Mouse (Mus musculus) thymus, adult 2 months (tissue): ENCODE measurements around the gene Cyp2w1. TPM values are rescaled to one million over a fixed set of nuclear protein-coding genes. Genes with fewer than 3 reads are reported as not detected.
"Not testable (repeated sequence)": the region's sequence is repeated elsewhere in the genome, so short reads cannot be mapped to it uniquely, and the experiment has no call there.

ENCODE experiments used
- DNase-seq: peaks from one replicate; pipeline ENCODE4 v3.0.0; 2021
- H3K27ac ChIP-seq: fragments of 200-500 bp; 2 replicates; pipeline ENCODE4 v1.5.1; 2012; ENCODE audit warnings: low read length, control low read depth; ENCODE audit not compliant: control insufficient read depth, insufficient read depth
- H3K27me3 ChIP-seq: fragments of 200-500 bp; 2 replicates; pipeline ENCODE4 v1.6.1; 2012; ENCODE audit warnings: mild to moderate bottlenecking, low read length, moderate library complexity, mixed read lengths; ENCODE audit not compliant: control insufficient read depth, insufficient read depth
- H3K36me3 ChIP-seq: fragments of 200-500 bp; 2 replicates; pipeline ENCODE4 v1.6.1; 2012; ENCODE audit warnings: mild to moderate bottlenecking, low read length, moderate library complexity; ENCODE audit not compliant: control insufficient read depth, insufficient read depth
- H3K4me1 ChIP-seq: fragments of 200-500 bp; replicated peaks from 2 replicates; pipeline ENCODE4 v1.6.1; 2012; ENCODE audit warnings: low read length; ENCODE audit not compliant: control insufficient read depth, insufficient read depth
- H3K4me3 ChIP-seq: fragments of 200-500 bp; 2 replicates; pipeline ENCODE4 v1.5.1; 2012; ENCODE audit warnings: mild to moderate bottlenecking, low read length, control low read depth, moderate library complexity; ENCODE audit not compliant: control insufficient read depth, insufficient read depth
- CTCF ChIP-seq: fragments of 200-500 bp; IDR thresholded peaks from 2 replicates; pipeline ENCODE4 v1.5.1; 2012; ENCODE audit warnings: mild to moderate bottlenecking, control low read depth, low read length, moderate library complexity, borderline replicate concordance; ENCODE audit not compliant: control insufficient read depth, poor library complexity, insufficient read depth; ENCODE audit errors: extremely low read depth
- POLR2A ChIP-seq: fragments of 200-500 bp; IDR thresholded peaks from 2 replicates; pipeline ENCODE4 v1.6.1; 2012; ENCODE audit warnings: mild to moderate bottlenecking, low read length, control low read depth, moderate library complexity; ENCODE audit not compliant: control insufficient read depth, poor library complexity, insufficient read depth; ENCODE audit errors: extremely low read depth
- WGBS: fragments of 180-500 bp; shearing (Covaris S2); methylation state at CpG from one replicate; pipeline ENCODE4 v1.1.7; 2018; 5-methylcytosine and 5-hydroxymethylcytosine counted together
- polyA plus RNA-seq: library from polyadenylated mRNA; depleted of rRNA; stranded (reverse); fragments of >200 nt; gene quantifications from 2 replicates; pipeline ENCODE4 v1.2.3, GENCODE M21; 2012

The Cyp2w1 gene
- polyA plus RNA-seq, 1 experiment: 0.20 TPM

DNA sequence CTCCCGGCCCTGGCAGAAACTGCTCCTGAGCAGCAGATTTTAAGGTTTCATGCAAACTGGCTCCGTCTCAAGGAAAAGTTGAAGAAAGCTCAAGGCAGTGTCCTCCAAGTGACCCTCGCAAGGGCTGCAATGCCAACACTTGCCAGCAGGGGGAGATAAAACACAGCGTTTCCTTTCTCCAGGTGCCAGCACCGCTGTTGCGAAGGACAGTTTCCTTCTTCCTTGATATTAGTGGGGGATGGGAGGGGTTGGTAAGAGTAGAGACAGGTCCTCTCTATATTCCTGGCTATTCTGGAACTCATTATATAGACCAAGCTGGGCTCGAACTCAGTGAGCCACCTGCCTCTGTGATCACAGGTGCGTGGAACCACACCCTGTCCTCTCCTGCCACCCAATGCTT is 20.7 kb upstream of the Cyp2w1 start:
- Histone ChIP-seq H3K27me3 (no peaks in the 10 kb centered on the region), H3K27ac (no peak overlapping the region), H3K4me3 (no peak overlapping the region), H3K36me3 (no peaks in the 10 kb centered on the region; the same call in 1 of the 2 replicates), H3K4me1 (no peaks in the 10 kb centered on the region)
- 24% methylated on average over 8 of the region's 8 CpGs for WGBS
- TF ChIP-seq POLR2A (no peak), CTCF (peak; percentile 88)
- DNase-seq: peak; percentile 73

GRCm38 (mm10) chr5:139332590-139333272 is 19.7 kb upstream of the Cyp2w1 start:
- H3K4me1 ChIP-seq: no peaks in the 10 kb centered on the region

DNA sequence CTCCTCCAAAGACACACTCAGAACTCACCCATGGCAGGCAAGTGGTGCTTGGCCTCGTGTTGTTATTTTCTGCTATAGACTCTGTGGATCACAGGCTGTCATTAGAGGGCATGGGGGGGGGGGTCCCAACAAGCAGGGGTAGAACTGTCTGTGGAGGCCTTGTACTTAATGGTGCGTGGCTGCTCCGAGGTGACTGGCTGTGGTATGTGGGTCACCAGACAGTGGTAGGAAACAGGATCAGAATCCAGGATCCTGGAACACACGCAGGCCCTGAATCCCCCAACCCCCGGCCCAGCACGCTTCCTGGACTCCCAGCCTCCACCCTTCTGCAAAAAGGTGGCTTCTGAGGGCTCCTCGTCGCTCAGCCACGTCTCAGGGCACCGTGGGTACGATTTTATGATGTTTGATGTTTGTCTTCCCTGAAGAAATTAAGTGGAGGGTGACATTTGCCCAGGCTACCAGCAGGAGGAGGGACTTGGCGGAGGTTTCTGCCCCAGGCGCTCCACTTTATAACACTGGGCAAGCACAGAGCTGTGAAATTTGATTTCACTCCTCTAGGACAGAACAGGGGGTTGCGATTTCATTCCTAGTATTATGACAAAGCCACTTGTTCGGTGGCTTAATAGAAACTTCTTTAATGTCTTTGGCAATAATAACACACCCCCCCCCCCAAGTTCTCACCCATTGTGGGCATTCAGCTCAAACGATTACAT is 19.0 kb upstream of the Cyp2w1 start:
- 92% methylated on average over 16 of the region's 16 CpGs for WGBS
- H3K36me3 ChIP-seq: peaks cover 8% of the 10 kb centered on the region; the same call in 1 of the 2 replicates
- no peak for DNase-seq

More at GRCm38 (mm10) chr5:139332590-139333272, 19.7 kb upstream of the Cyp2w1 start:
- no peak overlapping the region for H3K4me3 ChIP-seq
- H3K27me3 ChIP-seq: no peaks in the 10 kb centered on the region
- no peak for DNase-seq
- TF ChIP-seq POLR2A (no peak), CTCF (no peak)
- H3K36me3 ChIP-seq: peaks cover 3% of the 10 kb centered on the region; the same call in 1 of the 2 replicates
- H3K27ac ChIP-seq: no peak overlapping the region
- WGBS: 90% methylated on average over 8 of the region's 8 CpGs

DNA sequence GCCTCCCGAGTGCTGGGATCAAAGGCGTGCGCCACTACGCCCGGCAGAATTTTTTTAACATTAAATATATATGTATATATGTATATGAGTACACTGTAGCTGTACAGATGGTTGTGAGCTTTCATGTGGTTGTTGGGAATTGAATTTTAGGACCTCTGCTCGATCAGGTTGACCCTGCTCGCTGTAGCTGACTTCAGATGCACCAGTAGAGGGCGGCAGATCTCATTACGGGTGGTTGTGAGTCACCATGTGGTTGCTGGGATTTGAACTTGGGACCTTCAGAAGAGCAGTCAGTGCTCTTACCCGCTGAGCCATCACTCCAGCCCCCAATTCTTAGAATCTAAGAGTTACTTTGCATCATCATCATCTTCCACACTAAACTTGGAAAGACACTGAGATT is 18.0 kb upstream of the Cyp2w1 start:
- H3K36me3 ChIP-seq, DNase-seq, H3K4me1 ChIP-seq, H3K27me3 ChIP-seq, H3K4me3 ChIP-seq, H3K27ac ChIP-seq: not testable (repeated sequence)
- 92% methylated on average over 10 of the region's 10 CpGs for whole genome bisulfite sequencing

More for the DNA sequence above, 19.0 kb upstream of the Cyp2w1 start:
- Histone ChIP-seq H3K4me1 (no peaks in the 10 kb centered on the region), H3K27me3 (no peaks in the 10 kb centered on the region), H3K4me3 (no peak overlapping the region), H3K27ac (no peak overlapping the region)
- no peak for TF ChIP-seq POLR2A
- no peak for TF ChIP-seq CTCF

GRCm38 (mm10) chr5:139335634-139336033 is 16.8 kb upstream of the Cyp2w1 start:
- WGBS: 97% methylated on average over 4 of the region's 4 CpGs

DNA sequence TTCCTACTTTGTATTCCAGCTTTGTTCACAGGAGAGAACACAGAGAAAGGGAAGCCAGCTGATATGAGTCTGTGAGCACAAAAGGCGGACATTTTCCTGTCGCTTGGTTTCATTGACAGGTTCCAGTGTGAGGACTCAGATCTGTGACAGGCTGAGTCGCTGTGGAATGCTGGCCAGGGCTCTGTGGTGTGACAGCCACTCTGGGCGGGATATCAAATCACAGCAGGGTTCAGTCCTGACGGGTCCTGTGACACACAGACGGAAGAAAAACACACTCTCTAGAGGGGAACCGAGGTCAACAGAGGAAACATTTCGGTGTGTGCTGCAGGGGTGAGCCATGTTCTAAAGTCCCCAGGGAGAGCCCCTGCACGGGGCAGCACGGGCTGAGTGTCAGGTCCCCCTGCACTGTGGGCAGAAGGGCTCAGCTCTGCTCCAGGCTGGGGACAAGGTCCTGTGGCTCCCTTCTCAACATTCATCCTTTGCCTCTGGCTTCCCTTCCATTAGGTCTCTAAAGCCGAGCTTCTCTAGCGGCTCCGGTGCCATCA is 14.5 kb upstream of the Cyp2w1 start:
- DNase-seq: no peak
- no peaks in the 10 kb centered on the region for H3K27me3 ChIP-seq
- no peak overlapping the region for H3K4me3 ChIP-seq
- peaks cover 22% of the 10 kb centered on the region for H3K36me3 ChIP-seq
- H3K4me1 ChIP-seq: no peaks in the 10 kb centered on the region
- TF ChIP-seq CTCF (no peak), POLR2A (no peak)
- H3K27ac ChIP-seq: no peak overlapping the region
- 84% methylated on average over 13 of the region's 13 CpGs for WGBS

More at GRCm38 (mm10) chr5:139335634-139336033, 16.8 kb upstream of the Cyp2w1 start:
- TF ChIP-seq POLR2A: no peak
- TF ChIP-seq CTCF: no peak
- no peak for DNase-seq
- Histone ChIP-seq H3K4me3 (no peak overlapping the region), H3K36me3 (peaks cover 12% of the 10 kb centered on the region; the same call in 1 of the 2 replicates), H3K27ac (no peak overlapping the region), H3K4me1 (no peaks in the 10 kb centered on the region), H3K27me3 (no peaks in the 10 kb centered on the region)
